Mouse (Mus musculus) megakaryocyte, embryonic 14.5 days (primary cell): ENCODE measurements around the gene Olfr679. TPM values are rescaled to one million over a fixed set of nuclear protein-coding genes. Genes with fewer than 3 reads are reported as not detected.
"Not testable (repeated sequence)": the region's sequence is repeated elsewhere in the genome, so short reads cannot be mapped to it uniquely, and the experiment has no call there.

Source experiments
- H3K27me3 ChIP-seq: replicated peaks from 2 replicates; pipeline ENCODE3; 2012; ENCODE audit warnings: inconsistent platforms
- H3K36me3 ChIP-seq: replicated peaks from 2 replicates; pipeline ENCODE3; 2012; ENCODE audit warnings: low read length, inconsistent platforms, mixed read lengths
- H3K4me1 ChIP-seq: 2 replicates; pipeline ENCODE4 v1.6.1; 2012; ENCODE audit warnings: inconsistent platforms
- H3K4me3 ChIP-seq: replicated peaks from 2 replicates; pipeline ENCODE3; 2012; ENCODE audit warnings: moderate library complexity, mild to moderate bottlenecking, inconsistent platforms
- H3K9me3 ChIP-seq: 2 replicates; pipeline ENCODE4 v1.6.1; 2012; ENCODE audit warnings: inconsistent platforms
- FLI1 ChIP-seq: IDR thresholded peaks from 2 replicates; pipeline ENCODE4 v1.6.1; 2012; ENCODE audit warnings: low read length, inconsistent platforms, mixed read lengths
- GATA1 ChIP-seq: IDR thresholded peaks from 3 replicates; pipeline ENCODE4 v1.6.1; 2012; ENCODE audit warnings: mixed read lengths, low read length, inconsistent platforms, borderline replicate concordance
- polyA plus RNA-seq: library from polyadenylated mRNA; stranded (reverse); fragments of >175 nt; gene quantifications from 2 replicates; pipeline ENCODE4 v1.2.3, GENCODE M21; 2012; ENCODE audit warnings: low replicate concordance; ENCODE audit not compliant: insufficient read depth

The Olfr679 gene
- polyA plus RNA-seq = not detected in 2 replicates

DNA sequence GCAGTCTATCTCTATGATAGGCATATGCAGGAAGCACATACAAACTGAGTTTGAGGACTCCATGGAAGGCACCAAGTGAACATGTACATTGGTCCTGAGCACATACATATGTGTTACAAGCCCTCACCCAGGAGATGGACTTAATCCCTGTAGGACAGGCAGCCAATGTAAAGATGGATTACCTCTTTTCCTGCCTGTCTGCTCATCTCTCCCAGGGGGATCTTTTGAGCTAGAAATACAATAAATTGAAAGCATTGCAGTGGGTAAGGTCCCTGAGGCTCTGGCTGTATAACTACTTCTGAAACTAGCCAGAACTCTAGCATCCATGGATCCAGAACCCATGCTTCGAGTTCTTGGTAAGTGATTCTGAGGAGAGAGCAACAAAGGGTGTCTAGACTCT, at the start of gene Olfr679:
Gene Olfr679 (plus strand): TSS at position 301 of the 400 bp plus-strand sequence.
- Histone ChIP-seq H3K27me3 (no peaks in the 10 kb centered on the region), H3K36me3 (no peaks in the 10 kb centered on the region), H3K9me3 (no peaks in the 10 kb centered on the region), H3K4me3 (no peak within 1 kb of the TSS), H3K4me1 (no peaks in the 10 kb centered on the region)
- TF ChIP-seq GATA1 = no peak
- TF ChIP-seq FLI1 = no peak

DNA sequence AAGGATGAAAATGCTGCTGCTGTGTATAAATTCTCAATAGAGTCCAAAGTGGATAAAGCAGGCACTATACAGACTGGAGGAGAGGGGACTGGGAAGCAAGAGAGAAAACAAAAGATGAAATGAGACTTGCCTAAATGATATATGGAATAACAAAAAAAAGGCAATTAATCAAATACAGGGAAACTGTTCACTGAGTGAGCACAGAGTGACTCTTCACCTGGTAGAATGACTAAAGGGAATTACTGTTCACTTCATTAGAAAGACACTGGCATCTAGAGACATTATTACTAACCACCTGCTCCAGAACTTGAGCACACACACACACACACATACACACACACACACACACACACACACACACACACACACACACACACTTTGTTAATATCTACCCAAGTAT, 48.6 kb upstream of the Olfr679 start, which contains the start of gene Olfr676:
Gene Olfr676 (plus strand): TSS at position 301 of the 400 bp plus-strand sequence.
- H3K4me3 ChIP-seq = no peak within 1 kb of the TSS
- peaks cover 4% of the 10 kb centered on the region; the same call in 1 of the 2 replicates for H3K9me3 ChIP-seq
- TF ChIP-seq FLI1 = no peak
- no peak for TF ChIP-seq GATA1
- no peaks in the 10 kb centered on the region for H3K27me3 ChIP-seq
- H3K4me1 ChIP-seq = no peaks in the 10 kb centered on the region
- no peaks in the 10 kb centered on the region for H3K36me3 ChIP-seq

DNA sequence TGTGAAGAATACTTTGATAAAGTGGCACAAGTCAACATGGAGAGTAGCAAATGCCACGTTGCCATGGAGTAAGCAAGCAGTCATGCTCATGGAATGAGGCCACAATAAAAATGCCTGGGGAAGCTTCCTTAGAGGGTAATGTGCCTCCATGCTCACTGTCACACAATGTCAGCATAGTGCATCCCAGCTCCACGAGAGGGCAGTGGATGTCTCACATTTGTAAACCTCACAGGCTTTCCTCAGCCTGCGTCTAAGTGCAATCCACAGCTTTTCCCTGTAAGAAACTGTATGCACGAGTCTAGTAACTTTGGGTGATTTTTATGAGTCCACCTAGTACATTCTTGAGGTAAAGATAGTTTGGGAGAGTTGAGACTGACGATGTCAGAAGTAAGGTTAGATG, 47.2 kb upstream of the Olfr679 start:
- not testable (repeated sequence) for H3K27me3 ChIP-seq, H3K4me3 ChIP-seq, H3K9me3 ChIP-seq, H3K4me1 ChIP-seq, H3K36me3 ChIP-seq

DNA sequence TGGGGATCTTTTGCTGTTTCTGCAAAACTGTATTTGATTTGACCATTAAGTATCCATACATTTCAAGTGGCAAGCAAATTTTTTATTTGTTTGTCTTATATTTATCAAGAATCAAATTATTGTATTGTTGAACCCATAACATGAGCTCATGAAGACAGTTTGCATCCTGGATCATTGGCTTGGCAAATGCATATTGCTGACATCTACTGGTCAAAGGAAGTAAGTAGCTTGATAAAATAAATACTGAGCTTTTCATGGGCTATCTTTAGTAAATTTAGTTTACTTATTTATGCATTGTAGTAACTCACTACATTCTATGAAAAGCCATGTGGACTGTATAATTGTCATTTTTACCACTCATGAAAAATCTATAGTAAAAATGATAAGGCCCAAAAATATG, 22.1 kb upstream of the Olfr679 start:
- Histone ChIP-seq H3K9me3 (peaks cover 6% of the 10 kb centered on the region; the same call in 1 of the 2 replicates), H3K4me3 (no peak overlapping the region), H3K36me3 (no peaks in the 10 kb centered on the region), H3K4me1 (no peaks in the 10 kb centered on the region), H3K27me3 (no peaks in the 10 kb centered on the region)
- TF ChIP-seq GATA1 (no peak), FLI1 (no peak)

DNA sequence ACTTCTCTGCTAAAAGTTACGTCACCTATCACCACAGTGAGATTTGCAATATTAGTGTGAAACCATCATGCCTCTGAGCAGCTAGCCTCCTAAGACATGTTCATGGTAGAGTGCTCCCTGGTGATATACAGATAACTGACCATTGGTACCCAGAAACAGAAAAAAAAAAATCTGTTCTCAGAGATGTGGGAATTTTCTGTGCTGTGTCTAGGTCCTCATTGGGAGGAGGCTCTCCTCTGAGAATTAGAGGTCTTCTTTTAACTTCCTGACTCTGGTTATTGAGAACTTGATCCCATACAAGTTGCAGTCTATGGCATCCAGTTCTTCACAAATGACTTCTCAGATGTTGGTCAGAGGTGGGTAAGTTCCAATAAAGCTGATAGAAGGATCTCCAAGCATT, 16.8 kb upstream of the Olfr679 start, which contains the start of gene Olfr678:
Gene Olfr678 (plus strand): TSS at position 301 of the 400 bp plus-strand sequence.
- Histone ChIP-seq H3K9me3 (no peaks in the 10 kb centered on the region), H3K4me3 (no peak within 1 kb of the TSS), H3K27me3 (no peaks in the 10 kb centered on the region), H3K4me1 (no peaks in the 10 kb centered on the region), H3K36me3 (no peaks in the 10 kb centered on the region)
- TF ChIP-seq FLI1 (no peak), GATA1 (no peak)

DNA sequence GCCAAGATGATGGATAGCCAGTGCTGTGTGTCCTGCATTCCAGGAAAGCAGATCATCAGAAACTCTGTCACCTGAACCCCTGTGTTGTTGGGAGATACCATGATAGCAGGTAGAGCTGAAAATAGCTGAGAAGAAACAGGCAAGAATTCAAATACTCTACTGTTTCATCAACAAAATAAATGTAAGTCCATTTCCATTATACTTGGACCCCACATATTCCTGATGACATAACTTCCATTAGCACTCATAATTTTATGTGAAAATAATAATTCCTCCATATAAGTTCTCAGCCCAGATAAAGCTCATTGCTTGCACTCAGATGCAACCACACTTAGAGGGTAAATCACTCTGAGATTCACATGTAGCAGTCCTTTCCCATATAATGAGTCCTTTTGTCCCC, 11.7 kb downstream of the Olfr679 start, which contains the start of gene Olfr680-ps1:
Gene Olfr680-ps1 (minus strand): TSS at position 101 of the 400 bp plus-strand sequence.
- not testable (repeated sequence) for H3K9me3 ChIP-seq, H3K27me3 ChIP-seq, H3K36me3 ChIP-seq, H3K4me3 ChIP-seq, H3K4me1 ChIP-seq

DNA sequence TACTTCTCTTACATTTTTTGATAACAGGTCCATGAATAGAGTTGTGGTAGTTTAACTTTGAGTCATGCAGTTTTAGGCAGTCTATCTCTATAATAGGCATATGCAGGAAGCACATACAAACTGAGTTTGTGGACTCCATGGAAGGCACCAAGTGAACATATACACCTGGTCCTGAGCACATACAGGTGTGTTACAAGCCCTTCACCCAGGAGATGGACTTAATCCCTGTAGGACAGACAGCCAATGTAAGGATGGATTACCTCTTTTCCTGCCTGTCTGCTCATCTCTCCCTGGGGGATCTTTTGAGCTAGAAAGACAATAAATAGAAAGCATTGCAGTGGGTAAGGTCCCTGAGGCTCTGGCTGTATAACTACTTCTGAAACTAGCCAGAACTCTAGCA, 35.5 kb downstream of the Olfr679 start, which contains the start of gene Olfr681:
Gene Olfr681 (plus strand): TSS at position 301 of the 400 bp plus-strand sequence.
- Histone ChIP-seq H3K4me1 (no peaks in the 10 kb centered on the region), H3K4me3 (no peak within 1 kb of the TSS), H3K36me3 (no peaks in the 10 kb centered on the region), H3K27me3 (no peaks in the 10 kb centered on the region), H3K9me3 (no peaks in the 10 kb centered on the region)
- TF ChIP-seq FLI1 (no peak), GATA1 (no peak)

Other genes with a start within 250 kb of the Olfr679 start
- not detected in 2 replicates for gene Usp17lb, start 238.6 kb upstream of the Olfr679 start, polyA plus RNA-seq
- not detected in 2 replicates for gene Usp17la, start 224.2 kb upstream of the Olfr679 start, polyA plus RNA-seq
- gene Olfr665, start 203.2 kb upstream of the Olfr679 start, polyA plus RNA-seq = not detected in 2 replicates
- not detected in 2 replicates for gene Olfr666, start 185.3 kb upstream of the Olfr679 start, polyA plus RNA-seq
- gene Olfr667, start 159.7 kb upstream of the Olfr679 start, polyA plus RNA-seq = not detected in 2 replicates
- gene Olfr668, start 153.1 kb upstream of the Olfr679 start, polyA plus RNA-seq = not detected in 2 replicates
- not detected in 2 replicates for gene Olfr669, start 147.0 kb upstream of the Olfr679 start, polyA plus RNA-seq
- gene Olfr670, start 118.6 kb upstream of the Olfr679 start, polyA plus RNA-seq = not detected in 2 replicates
- gene Olfr671, start 102.1 kb upstream of the Olfr679 start, polyA plus RNA-seq = 2.6 TPM in 1 of 2 replicates, not detected in the other
- gene Olfr672, start 79.2 kb upstream of the Olfr679 start, polyA plus RNA-seq = not detected in 2 replicates
- not detected in 2 replicates for gene Olfr675, start 52.7 kb upstream of the Olfr679 start, polyA plus RNA-seq
- not detected in 2 replicates for gene Olfr676, start 48.5 kb upstream of the Olfr679 start, polyA plus RNA-seq
- gene Olfr677, start 29.8 kb upstream of the Olfr679 start, polyA plus RNA-seq = not detected in 2 replicates
- gene Olfr678, start 16.7 kb upstream of the Olfr679 start, polyA plus RNA-seq = not detected in 2 replicates
- gene Olfr680-ps1, start 11.6 kb downstream of the Olfr679 start, polyA plus RNA-seq = not detected in 2 replicates
- not detected in 2 replicates for gene Olfr681, start 35.6 kb downstream of the Olfr679 start, polyA plus RNA-seq
- not detected in 2 replicates for gene Olfr683, start 65.8 kb downstream of the Olfr679 start, polyA plus RNA-seq
- gene Olfr684, start 82.4 kb downstream of the Olfr679 start, polyA plus RNA-seq = not detected in 2 replicates
- not detected in 2 replicates for gene Olfr685, start 104.8 kb downstream of the Olfr679 start, polyA plus RNA-seq
- gene Olfr686, start 126.3 kb downstream of the Olfr679 start, polyA plus RNA-seq = not detected in 2 replicates
- not detected in 2 replicates for gene Olfr688, start 206.9 kb downstream of the Olfr679 start, polyA plus RNA-seq
- gene Olfr689, start 230.0 kb downstream of the Olfr679 start, polyA plus RNA-seq = not detected in 2 replicates